Mouse (Mus musculus): Measurements from ENCODE around the gene Dtx1. TPM values are rescaled to one million over a fixed set of nuclear protein-coding genes. Genes with fewer than 3 reads are reported as not detected.

Gene Dtx1
- polyA plus RNA-seq (2012; rRNA removed): 119 and 137 TPM in 2 replicates

DNA sequence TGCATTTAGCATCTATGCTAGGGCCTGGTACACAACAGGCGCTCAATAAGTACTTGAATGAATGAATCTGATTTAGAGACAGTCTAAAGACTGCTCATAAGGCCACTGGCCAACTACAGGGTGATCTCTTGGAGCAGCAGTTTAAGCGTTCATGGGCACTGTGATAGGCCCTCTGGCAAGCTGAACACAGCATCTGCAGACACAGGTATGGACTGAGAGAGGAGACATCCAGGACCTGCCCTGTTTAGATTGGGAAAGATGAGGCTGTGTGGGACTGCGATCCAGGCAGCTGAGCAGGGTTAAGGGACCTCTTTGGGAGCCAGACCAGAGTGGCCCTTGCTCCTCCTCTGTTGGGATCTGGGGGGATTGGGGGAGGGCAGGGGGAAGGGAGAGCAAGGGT lies at the start of gene Dtx1:
Gene Dtx1 (minus strand): TSS at position 101 of the 400 bp plus-strand sequence.

DNA sequence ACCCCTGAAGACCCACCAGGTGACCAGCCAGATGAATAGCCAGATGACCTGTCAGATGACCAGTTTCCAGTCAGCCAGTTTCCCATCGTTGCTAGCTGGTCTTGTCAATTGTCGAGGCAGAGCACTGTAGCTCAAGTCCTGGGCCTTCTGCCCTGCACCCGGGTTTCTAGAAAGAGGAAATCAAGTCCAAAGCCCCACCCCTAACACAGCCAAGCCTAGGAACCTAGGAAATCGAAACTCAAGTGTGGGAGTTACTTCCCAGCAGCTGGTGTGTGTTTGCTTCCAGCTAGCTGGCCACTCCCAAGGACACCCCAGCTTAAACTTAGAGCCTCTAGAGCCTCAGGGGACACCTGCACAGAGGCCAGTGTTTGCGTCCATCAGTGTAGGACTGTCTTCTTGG lies 38.0 kb upstream of the Dtx1 start, which contains the start of gene Oas2:
Gene Oas2 (minus strand): TSS at position 166 of the 400 bp plus-strand sequence.

DNA sequence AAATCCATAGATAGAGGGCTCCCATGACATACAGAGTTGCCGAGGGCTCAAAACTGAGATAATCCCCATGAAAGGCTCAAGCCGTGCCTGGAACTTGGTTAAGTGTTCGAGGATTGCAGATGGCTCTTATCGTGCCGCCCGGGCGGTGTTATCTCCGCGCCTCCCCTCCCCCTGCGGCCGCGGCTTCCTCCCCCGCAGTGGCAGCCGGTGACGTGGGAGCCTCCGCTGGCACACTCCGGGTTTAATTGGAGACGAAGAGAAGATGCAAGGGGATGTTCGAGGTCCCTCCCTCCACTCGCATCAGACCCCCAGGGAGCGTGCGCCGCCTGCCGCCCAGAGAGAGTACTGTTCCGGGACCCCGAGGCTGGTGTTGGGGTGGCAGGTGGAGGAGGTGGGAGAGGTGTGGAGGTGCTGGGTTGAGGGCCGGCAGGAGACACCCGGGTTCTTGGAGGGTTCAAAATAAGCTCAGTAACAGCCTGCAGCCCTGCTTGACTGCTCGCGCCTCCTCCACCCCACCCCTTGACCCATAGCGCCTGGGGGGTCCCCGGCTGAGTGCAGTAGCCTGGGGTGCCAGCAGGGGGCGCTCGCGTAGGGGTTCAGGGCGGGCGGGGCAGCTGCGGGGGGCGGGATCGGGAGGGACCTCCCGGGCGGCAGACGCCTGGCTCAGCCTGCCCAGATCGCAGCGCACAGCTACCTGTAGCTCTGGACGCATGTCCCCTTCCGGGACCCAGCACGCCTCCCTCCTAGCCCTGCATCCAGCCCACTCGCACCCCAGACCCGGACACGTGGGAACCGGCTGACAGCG lies 63.0 kb downstream of the Dtx1 start, which contains the start of gene Rasal1:
Gene Rasal1 (plus strand): TSS at position 244 of the 805 bp plus-strand sequence.

DNA sequence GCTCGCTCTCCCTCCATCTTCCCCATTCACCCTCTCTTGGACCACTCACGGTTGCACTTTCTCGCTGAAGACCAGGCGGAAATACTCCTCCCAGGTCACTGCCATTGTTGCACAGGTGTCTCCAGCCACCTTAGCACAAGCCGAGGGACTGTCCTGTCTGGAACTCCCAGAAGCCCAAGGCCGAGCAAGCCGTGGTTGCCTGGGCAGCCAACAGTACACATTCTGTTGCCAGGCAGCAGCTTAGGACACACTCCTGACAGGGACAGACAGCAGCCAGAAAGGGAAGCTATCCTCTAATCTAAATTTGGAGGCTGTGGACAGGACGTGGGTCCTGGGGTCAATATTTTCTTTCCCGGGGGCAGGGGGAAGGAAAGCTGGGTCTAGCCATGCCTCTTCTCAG lies 77.6 kb downstream of the Dtx1 start, which contains the start of gene Cfap73:
Gene Cfap73 (minus strand): TSS at position 105 of the 400 bp plus-strand sequence.

Other genes starting within 250 kb of the Dtx1 start
- 5.0 and 7.5 TPM in 2 replicates for gene Sdsl, start 239.1 kb downstream of the Dtx1 start, polyA plus RNA-seq (2012; rRNA removed)
- gene Sds, start 235.4 kb downstream of the Dtx1 start, polyA plus RNA-seq (2012; rRNA removed): 0.05 and 0.13 TPM in 2 replicates
- 13.7 and 17.5 TPM in 2 replicates for gene Plbd2, start 208.3 kb downstream of the Dtx1 start, polyA plus RNA-seq (2012; rRNA removed)
- 2.5 TPM in 2 replicates for gene Slc8b1, start 200.8 kb downstream of the Dtx1 start, polyA plus RNA-seq (2012; rRNA removed)
- gene Tpcn1, start 123.3 kb downstream of the Dtx1 start, polyA plus RNA-seq (2012; rRNA removed): 18.5 and 23.3 TPM in 2 replicates
- 1.9 and 2.6 TPM in 2 replicates for gene Iqcd, start 122.9 kb downstream of the Dtx1 start, polyA plus RNA-seq (2012; rRNA removed)
- gene Rita1, start 99.3 kb downstream of the Dtx1 start, polyA plus RNA-seq (2012; rRNA removed): 37.6 and 40.1 TPM in 2 replicates
- 32.8 and 37.0 TPM in 2 replicates for gene Ddx54, start 99.2 kb downstream of the Dtx1 start, polyA plus RNA-seq (2012; rRNA removed)
- 0.56 and 0.71 TPM in 2 replicates for gene Cfap73, start 77.7 kb downstream of the Dtx1 start, polyA plus RNA-seq (2012; rRNA removed)
- 18.6 and 23.8 TPM in 2 replicates for gene Rasal1, start 63.1 kb downstream of the Dtx1 start, polyA plus RNA-seq (2012; rRNA removed)
- 0.62 and 1.3 TPM in 2 replicates for gene Oas2, start 37.9 kb upstream of the Dtx1 start, polyA plus RNA-seq (2012; rRNA removed)
- gene Oas3, start 65.7 kb upstream of the Dtx1 start, polyA plus RNA-seq (2012; rRNA removed): 0.22 and 0.47 TPM in 2 replicates
- 0.16 and 0.22 TPM in 2 replicates for gene Oas1e, start 83.6 kb upstream of the Dtx1 start, polyA plus RNA-seq (2012; rRNA removed)
- gene Oas1c, start 100.6 kb upstream of the Dtx1 start, polyA plus RNA-seq (2012; rRNA removed): 0.65 and 0.99 TPM in 2 replicates
- 0.05 TPM in 1 of 2 replicates, not detected in the other for gene Oas1f, start 135.4 kb upstream of the Dtx1 start, polyA plus RNA-seq (2012; rRNA removed)
- gene Oas1h, start 149.5 kb upstream of the Dtx1 start, polyA plus RNA-seq (2012; rRNA removed): not detected in 2 replicates
- 0.31 and 0.86 TPM in 2 replicates for gene Oas1g, start 175.7 kb upstream of the Dtx1 start, polyA plus RNA-seq (2012; rRNA removed)
- 1.1 and 1.4 TPM in 2 replicates for gene Oas1a, start 195.6 kb upstream of the Dtx1 start, polyA plus RNA-seq (2012; rRNA removed)
- 0.08 and 0.12 TPM in 2 replicates for gene Oas1d, start 202.6 kb upstream of the Dtx1 start, polyA plus RNA-seq (2012; rRNA removed)

Measured in central nervous system, embryonic 18 days (tissue).